Mouse (Mus musculus): ENCODE data around the gene Pdgfra. TPM values are rescaled to one million over a fixed set of nuclear protein-coding genes. Genes with fewer than 3 reads are reported as not detected.

Gene Pdgfra
- polyA plus RNA-seq, 1 experiment from 2014 or later = 137 TPM

GRCm38 (mm10) chr5:75156554-75157036 lies 4.5 kb downstream of the Pdgfra start:
- Histone ChIP-seq H3K9me3 (no peaks in the 10 kb centered on the region), H3K4me3 (peak overlapping the region; percentile 86), H3K4me2 (replicated peaks) (peak overlapping the region; percentile 83), H3K4me1 (peaks cover 42% of the 10 kb centered on the region), H3K36me3 (peaks cover 39% of the 10 kb centered on the region), H3K27ac (peak overlapping the region; percentile 100), H3K9ac (peak overlapping the region; percentile 95), H3K27me3 (no peaks in the 10 kb centered on the region)
- ATAC-seq (ENCODE audit: low FRiP score, low read depth) = no peak; the same call in 1 of the 2 replicates
- WGBS = 0% methylated on average over 21 of the region's 21 CpGs

- H3K9ac ChIP-seq = peak overlapping the region; percentile 95
- H3K36me3 ChIP-seq = peaks cover 43% of the 10 kb centered on the region
- WGBS = 0% methylated on average over 3 of the region's 3 CpGs
- peak overlapping the region; percentile 83 for H3K4me2 ChIP-seq (replicated peaks)
- H3K27ac ChIP-seq = peak overlapping the region; percentile 100
- ATAC-seq (ENCODE audit: low FRiP score, low read depth) = no peak
- H3K27me3 ChIP-seq = no peaks in the 10 kb centered on the region
- peaks cover 43% of the 10 kb centered on the region for H3K4me1 ChIP-seq
- H3K4me3 ChIP-seq = peak overlapping the region; percentile 86
- no peaks in the 10 kb centered on the region for H3K9me3 ChIP-seq
These were observed 4.9 kb downstream of the Pdgfra start for GRCm38 (mm10) chr5:75157038-75157437.

GRCm38 (mm10) chr5:75160530-75161170 lies 8.6 kb downstream of the Pdgfra start:
- Histone ChIP-seq H3K27ac (no peak overlapping the region), H3K4me2 (replicated peaks) (peak overlapping the region; percentile 83), H3K27me3 (no peaks in the 10 kb centered on the region), H3K4me1 (peaks cover 59% of the 10 kb centered on the region), H3K9me3 (no peaks in the 10 kb centered on the region), H3K36me3 (peaks cover 79% of the 10 kb centered on the region), H3K9ac (0 out of 2 replicates have a peak overlapping the region, but pooled peaks have one; percentile 43), H3K4me3 (peak overlapping the region; percentile 24)
- no peak for ATAC-seq (ENCODE audit: low FRiP score, low read depth)
- 31% methylated on average over 12 of the region's 12 CpGs for WGBS

- Histone ChIP-seq H3K36me3 (peaks cover 88% of the 10 kb centered on the region), H3K4me2 (replicated peaks) (peak overlapping the region; percentile 83; the same call in 1 of the 2 replicates), H3K9me3 (no peaks in the 10 kb centered on the region), H3K4me3 (no peak overlapping the region), H3K4me1 (peaks cover 59% of the 10 kb centered on the region), H3K27ac (no peak overlapping the region), H3K9ac (no peak overlapping the region), H3K27me3 (no peaks in the 10 kb centered on the region)
- 82% methylated on average over 6 of the region's 6 CpGs for WGBS
- ATAC-seq (ENCODE audit: low FRiP score, low read depth) = no peak
These were observed 9.5 kb downstream of the Pdgfra start for GRCm38 (mm10) chr5:75161586-75161985.

GRCm38 (mm10) chr5:75163289-75163951 lies 11.3 kb downstream of the Pdgfra start:
- no peak overlapping the region for H3K9ac ChIP-seq
- ATAC-seq (ENCODE audit: low FRiP score, low read depth) = no peak
- H3K27me3 ChIP-seq = no peaks in the 10 kb centered on the region
- H3K4me1 ChIP-seq = peaks cover 49% of the 10 kb centered on the region
- no peaks in the 10 kb centered on the region for H3K9me3 ChIP-seq
- no peak overlapping the region for H3K4me3 ChIP-seq
- WGBS = 74% methylated on average over 23 of the region's 23 CpGs
- H3K36me3 ChIP-seq = peaks cover 97% of the 10 kb centered on the region
- no peak overlapping the region for H3K27ac ChIP-seq
- no peak overlapping the region for H3K4me2 ChIP-seq (replicated peaks)

GRCm38 (mm10) chr5:75164688-75165087 lies 12.6 kb downstream of the Pdgfra start:
- no peak overlapping the region for H3K4me2 ChIP-seq (replicated peaks)
- no peak for ATAC-seq (ENCODE audit: low FRiP score, low read depth)
- peaks cover 37% of the 10 kb centered on the region for H3K4me1 ChIP-seq
- WGBS = 79% methylated on average over 4 of the region's 4 CpGs
- no peak overlapping the region for H3K27ac ChIP-seq
- H3K4me3 ChIP-seq = no peak overlapping the region
- no peak overlapping the region for H3K9ac ChIP-seq
- H3K36me3 ChIP-seq = peaks cover 99% of the 10 kb centered on the region
- no peaks in the 10 kb centered on the region for H3K9me3 ChIP-seq
- no peaks in the 10 kb centered on the region for H3K27me3 ChIP-seq

GRCm38 (mm10) chr5:75169837-75170236 lies 17.7 kb downstream of the Pdgfra start:
- no peak overlapping the region for H3K9ac ChIP-seq
- H3K4me2 ChIP-seq (replicated peaks) = no peak overlapping the region
- 66% methylated on average over 6 of the region's 6 CpGs for WGBS
- ATAC-seq (ENCODE audit: low FRiP score, low read depth) = no peak
- no peaks in the 10 kb centered on the region for H3K9me3 ChIP-seq
- no peaks in the 10 kb centered on the region for H3K4me1 ChIP-seq
- no peak overlapping the region for H3K27ac ChIP-seq
- peaks cover 96% of the 10 kb centered on the region for H3K36me3 ChIP-seq
- no peaks in the 10 kb centered on the region for H3K27me3 ChIP-seq
- H3K4me3 ChIP-seq = no peak overlapping the region

GRCm38 (mm10) chr5:75171859-75172258 lies 19.8 kb downstream of the Pdgfra start:
- no peak for ATAC-seq (ENCODE audit: low FRiP score, low read depth)
- no peak overlapping the region for H3K27ac ChIP-seq
- no peaks in the 10 kb centered on the region for H3K27me3 ChIP-seq
- H3K4me2 ChIP-seq (replicated peaks) = no peak overlapping the region
- 93% methylated on average over 10 of the region's 10 CpGs for WGBS
- H3K9me3 ChIP-seq = no peaks in the 10 kb centered on the region
- H3K4me1 ChIP-seq = no peaks in the 10 kb centered on the region
- peaks cover 96% of the 10 kb centered on the region for H3K36me3 ChIP-seq
- no peak overlapping the region for H3K9ac ChIP-seq
- H3K4me3 ChIP-seq = no peak overlapping the region

- H3K36me3 ChIP-seq = peaks cover 98% of the 10 kb centered on the region
- H3K4me3 ChIP-seq = no peak overlapping the region
- H3K9ac ChIP-seq = no peak overlapping the region
- WGBS = 87% methylated on average over 10 of the region's 10 CpGs
- no peak overlapping the region for H3K27ac ChIP-seq
- ATAC-seq (ENCODE audit: low FRiP score, low read depth) = no peak
- no peaks in the 10 kb centered on the region for H3K9me3 ChIP-seq
- no peaks in the 10 kb centered on the region for H3K27me3 ChIP-seq
- H3K4me1 ChIP-seq = no peaks in the 10 kb centered on the region
- no peak overlapping the region for H3K4me2 ChIP-seq (replicated peaks)
These were observed 27.2 kb downstream of the Pdgfra start for GRCm38 (mm10) chr5:75179249-75179648.

- Histone ChIP-seq H3K4me2 (replicated peaks) (no peak overlapping the region), H3K4me1 (no peaks in the 10 kb centered on the region), H3K27ac (no peak overlapping the region), H3K4me3 (no peak overlapping the region), H3K36me3 (peaks cover 98% of the 10 kb centered on the region), H3K9ac (no peak overlapping the region), H3K27me3 (no peaks in the 10 kb centered on the region), H3K9me3 (no peaks in the 10 kb centered on the region)
- no peak for ATAC-seq (ENCODE audit: low FRiP score, low read depth)
- 92% methylated on average over 12 of the region's 12 CpGs for WGBS
These were observed 27.7 kb downstream of the Pdgfra start for GRCm38 (mm10) chr5:75179726-75180290.

GRCm38 (mm10) chr5:75183653-75184052 lies 31.6 kb downstream of the Pdgfra start:
- no peak overlapping the region for H3K27ac ChIP-seq
- no peak overlapping the region for H3K4me3 ChIP-seq
- no peaks in the 10 kb centered on the region for H3K27me3 ChIP-seq
- H3K9ac ChIP-seq = no peak overlapping the region
- H3K4me2 ChIP-seq (replicated peaks) = no peak overlapping the region
- 85% methylated on average over 6 of the region's 6 CpGs for WGBS
- ATAC-seq (ENCODE audit: low FRiP score, low read depth) = no peak
- no peaks in the 10 kb centered on the region for H3K4me1 ChIP-seq
- H3K9me3 ChIP-seq = no peaks in the 10 kb centered on the region
- peaks cover 98% of the 10 kb centered on the region for H3K36me3 ChIP-seq

- Histone ChIP-seq H3K4me1 (no peaks in the 10 kb centered on the region), H3K9ac (no peak overlapping the region), H3K27me3 (no peaks in the 10 kb centered on the region), H3K27ac (no peak overlapping the region), H3K4me3 (no peak overlapping the region), H3K36me3 (peaks cover 98% of the 10 kb centered on the region), H3K9me3 (no peaks in the 10 kb centered on the region), H3K4me2 (replicated peaks) (no peak overlapping the region)
- 0 out of 2 replicates have a peak, but pooled peaks have one; percentile 27 for ATAC-seq (ENCODE audit: low FRiP score, low read depth)
- WGBS = 77% methylated on average over 5 of the region's 5 CpGs
These were observed 32.0 kb downstream of the Pdgfra start for GRCm38 (mm10) chr5:75184112-75184511.
